Mouse (Mus musculus): ENCODE measurements at regions not wholly inside any gene's neighbourhood (a gene's known extent, or its start where the extent isn't known, plus 50 kb on each side); places are given as distances from the start of the nearest gene placed in this dataset.

DNA sequence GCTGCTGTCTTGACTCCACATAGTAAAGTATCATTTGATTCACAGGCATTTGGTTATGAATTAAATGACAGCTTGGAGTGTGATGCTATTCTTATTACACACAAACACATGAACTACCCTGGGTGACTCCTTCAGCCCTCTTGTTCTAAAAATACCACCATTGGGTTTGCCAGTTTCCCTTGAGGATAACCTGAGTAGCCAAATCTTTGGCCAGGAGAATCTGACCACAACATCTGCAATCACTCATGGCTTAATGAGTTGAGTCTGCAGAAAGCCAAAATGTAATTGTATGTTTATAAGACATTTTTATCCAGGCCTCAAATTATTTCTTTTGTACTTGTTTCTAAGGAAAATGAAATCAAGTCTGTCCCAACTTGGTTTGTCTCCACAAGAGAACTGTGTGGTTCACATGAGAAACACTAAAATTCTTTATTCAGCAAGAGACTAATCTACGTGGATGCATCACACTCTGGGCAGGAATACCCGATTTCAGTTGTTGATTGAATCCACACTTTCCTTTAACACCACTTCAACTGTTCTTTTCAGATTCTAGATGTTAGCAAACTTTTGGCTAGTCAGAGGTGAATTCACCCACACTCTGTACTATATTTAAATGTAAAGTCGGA, 476.6 kb downstream of the Kctd12 start:
- intact Hi-C loops (cut with DNase I), result no loop called here

DNA sequence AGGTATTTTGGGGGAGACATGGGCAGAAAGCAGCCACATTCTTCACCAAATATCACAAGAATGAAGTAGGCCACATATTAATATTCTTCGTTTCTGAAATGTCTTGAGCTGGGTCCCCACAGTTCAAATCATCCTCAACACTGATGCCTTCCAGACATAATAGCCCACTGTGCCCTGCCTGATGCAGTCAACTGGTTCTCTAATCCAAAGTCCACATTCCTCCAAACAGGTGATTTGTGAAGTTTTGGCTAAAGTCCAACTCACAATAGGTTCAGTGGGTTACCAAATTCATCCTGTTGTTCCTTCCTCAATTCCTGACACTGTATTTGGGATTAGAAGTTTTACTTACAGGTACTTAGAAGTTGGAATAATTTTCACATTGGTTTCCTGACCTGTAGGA, 485.3 kb downstream of the Kctd12 start:
- intact Hi-C loops (cut with DNase I), result no loop called here
- no peak for DNase-seq

More for the DNA sequence above, 476.6 kb downstream of the Kctd12 start:
- no peak for DNase-seq

DNA sequence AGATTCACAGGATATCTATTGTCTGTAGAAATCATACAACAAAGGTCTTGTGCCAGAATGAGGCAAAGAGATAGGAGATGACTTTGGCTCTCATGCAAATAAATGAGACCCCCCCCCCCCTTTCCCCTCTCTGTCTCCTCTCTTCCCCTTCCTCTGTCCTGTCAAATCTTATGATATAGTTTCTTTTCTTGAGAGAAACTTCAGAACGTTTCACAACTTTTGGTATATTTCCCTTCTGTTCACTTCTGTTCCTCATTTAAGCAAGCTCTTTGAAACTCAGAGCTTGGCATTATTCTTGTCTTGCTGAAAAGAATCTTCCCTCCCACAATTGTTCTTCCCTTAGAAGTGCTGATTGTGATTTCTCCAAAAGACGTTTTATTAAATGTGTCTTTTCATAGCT, 490.1 kb downstream of the Kctd12 start:
- no peak for DNase-seq
- intact Hi-C loops (cut with DNase I), result no loop called here

DNA sequence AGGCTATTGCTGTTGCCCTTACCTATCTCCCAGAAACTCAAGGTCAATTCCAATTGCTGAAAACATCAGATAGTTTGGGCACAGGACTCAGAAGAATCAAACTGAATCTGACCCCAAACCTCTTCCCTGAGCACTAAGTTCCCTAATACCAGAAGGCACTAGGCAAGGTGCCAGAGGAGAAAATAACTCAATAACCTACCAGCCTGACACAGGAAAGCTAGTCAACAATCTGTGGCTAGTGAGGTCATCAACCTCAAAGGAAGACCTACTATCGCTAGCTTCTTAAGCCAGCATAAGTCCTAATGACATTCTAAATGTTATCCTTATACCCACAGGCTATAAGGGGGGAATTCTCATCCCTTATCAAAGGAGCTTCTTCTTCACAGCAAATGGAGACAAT, 491.2 kb downstream of the Kctd12 start:
- intact Hi-C loops (cut with DNase I), result no loop called here
- no peak for DNase-seq

DNA sequence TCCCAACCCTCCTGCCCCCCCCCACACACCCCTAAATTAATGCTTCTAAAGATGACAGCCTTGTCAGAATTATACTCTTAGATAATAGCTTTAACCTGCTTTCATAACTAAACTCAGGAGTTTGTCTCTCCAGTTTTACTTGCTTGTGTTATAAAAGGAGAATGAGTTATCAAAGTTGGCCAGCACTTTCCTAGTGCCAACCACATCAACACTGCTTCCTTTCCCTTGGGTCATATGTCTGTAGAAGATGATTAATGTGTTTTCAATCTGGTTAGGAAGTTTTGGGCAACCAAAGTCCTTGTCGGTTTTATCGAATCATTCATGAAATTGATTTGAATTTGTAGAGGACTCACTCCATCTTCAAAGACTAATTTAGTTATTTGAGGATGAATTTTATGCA, 505.3 kb downstream of the Kctd12 start:
- intact Hi-C loops (cut with DNase I), result no loop called here
- DNase-seq, result no peak

DNA sequence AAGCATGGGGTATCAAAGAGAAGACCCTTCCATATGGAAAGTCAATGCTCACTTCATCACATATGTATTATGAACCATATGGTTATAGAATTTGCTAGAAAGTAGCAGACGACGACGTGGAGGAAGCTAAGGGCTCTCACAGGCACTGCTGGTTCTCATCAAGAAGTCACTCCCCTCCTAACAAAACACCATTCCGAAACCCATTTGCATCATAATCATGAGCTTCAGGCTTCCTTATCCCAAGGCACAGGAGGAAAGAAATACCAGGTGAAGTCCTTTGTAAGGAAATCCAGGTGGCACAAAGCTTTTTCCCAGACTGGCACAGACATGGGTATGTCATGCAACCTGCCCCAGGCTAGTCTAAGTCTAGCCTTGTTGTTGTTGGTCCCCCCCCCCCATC, 513.1 kb downstream of the Kctd12 start:
- intact Hi-C loops (cut with DNase I), result no loop called here
- DNase-seq, result no peak

DNA sequence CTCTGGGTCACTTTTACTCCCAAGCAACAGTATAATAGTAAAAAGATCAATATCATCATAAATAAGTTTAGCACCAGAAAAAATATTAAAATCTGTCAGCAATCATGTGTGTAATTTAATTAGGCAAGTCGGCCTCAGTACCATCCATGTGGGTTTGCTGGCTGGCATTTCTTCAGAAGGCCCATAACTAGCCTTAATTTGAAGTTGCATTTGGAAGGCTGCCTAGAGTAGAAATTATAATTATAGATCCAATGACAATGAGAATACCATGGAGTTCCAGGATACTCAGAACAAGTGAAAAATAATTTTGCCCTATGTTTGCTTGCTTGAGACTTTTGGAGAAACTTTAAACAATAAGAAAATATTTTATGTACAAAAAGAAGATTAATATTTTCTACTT, 521.4 kb downstream of the Kctd12 start:
- intact Hi-C loops (cut with DNase I), result no loop called here
- DNase-seq, result no peak

DNA sequence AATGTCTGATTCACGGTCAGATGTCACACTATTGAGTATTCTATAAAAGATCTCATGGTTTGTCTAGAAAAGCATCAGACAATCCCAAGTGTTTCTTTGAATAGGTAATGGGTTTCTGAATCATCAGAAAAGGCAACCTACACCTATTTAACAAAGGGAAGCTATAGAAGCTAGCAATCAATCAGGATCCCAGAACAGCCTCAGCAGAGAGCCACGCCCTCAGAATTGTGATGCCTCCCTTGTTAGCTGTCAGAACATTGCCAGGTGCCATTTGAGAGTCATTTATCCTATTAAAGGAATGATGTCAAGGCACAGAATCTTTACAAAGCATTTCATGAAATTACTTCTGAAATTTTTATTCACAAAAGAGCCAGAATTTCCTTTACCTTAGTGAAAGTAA, 542.7 kb downstream of the Kctd12 start:
- intact Hi-C loops (cut with DNase I), result no loop called here
- DNase-seq, result no peak

DNA sequence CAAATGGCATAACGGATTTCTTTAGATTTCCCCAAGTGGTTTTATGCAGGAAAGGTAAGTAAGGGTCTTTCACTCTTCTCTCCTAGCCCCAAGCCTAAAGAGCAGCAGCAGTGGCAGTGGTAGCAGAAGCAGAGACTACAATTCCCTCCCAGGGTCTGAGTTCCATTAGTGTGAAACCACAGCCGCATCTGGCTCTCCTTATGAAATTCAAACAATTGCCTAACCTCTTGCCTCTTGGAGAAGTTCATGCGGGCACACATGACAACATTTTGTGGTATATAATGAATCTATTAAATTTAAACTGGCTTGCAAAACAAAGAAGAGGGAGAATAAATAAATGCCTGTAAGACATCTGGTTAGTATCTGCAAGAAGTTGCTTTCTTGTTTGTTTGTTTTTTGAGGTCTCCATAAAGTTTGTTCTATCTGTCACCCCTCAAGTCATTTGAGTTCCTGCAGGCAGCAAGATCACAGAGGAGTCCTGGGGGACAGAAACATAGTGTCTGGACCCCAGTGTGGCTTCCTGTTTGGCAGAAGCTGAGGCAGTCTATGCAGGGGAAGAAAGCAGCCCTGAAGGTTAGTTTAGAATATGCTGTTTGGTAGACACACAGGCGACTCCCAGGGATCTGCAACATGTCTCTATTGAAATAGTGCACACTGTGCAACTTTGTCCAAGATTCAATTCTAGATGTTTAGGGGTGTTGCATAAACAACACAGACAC, 578.9 kb downstream of the Kctd12 start:
- intact Hi-C loops (cut with DNase I), result no loop called here
- DNase-seq, result no peak

DNA sequence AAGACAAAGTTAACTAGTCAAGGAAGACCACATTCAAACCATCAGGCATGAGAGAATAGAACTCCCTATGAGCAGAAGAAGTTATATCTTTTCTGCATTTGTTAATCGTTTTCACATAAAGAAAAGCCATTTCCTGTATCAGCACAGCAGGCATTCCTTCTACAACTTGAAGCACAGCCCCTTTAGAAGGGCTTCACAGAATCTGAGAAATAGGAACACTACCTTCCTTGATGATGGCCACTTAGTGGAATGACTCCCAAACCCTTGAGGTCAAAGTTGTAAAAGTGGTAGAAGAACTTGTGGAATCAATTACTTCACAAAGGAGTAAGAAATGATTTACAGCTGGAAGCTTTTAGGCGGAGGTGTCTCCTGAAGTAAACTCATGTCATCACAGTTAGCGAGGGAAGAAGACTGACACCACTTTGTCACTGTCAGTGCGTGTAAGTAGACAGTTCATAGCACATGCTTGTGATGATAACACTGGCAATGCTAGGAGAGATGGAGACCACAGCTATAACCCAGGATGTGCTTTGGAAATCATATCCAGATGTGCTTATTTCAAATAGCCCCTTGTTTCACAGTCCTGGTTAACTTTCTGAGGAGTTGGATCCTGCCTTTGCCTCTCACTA, 580.3 kb downstream of the Kctd12 start:
- intact Hi-C loops (cut with DNase I), result no loop called here
- no peak for DNase-seq

DNA sequence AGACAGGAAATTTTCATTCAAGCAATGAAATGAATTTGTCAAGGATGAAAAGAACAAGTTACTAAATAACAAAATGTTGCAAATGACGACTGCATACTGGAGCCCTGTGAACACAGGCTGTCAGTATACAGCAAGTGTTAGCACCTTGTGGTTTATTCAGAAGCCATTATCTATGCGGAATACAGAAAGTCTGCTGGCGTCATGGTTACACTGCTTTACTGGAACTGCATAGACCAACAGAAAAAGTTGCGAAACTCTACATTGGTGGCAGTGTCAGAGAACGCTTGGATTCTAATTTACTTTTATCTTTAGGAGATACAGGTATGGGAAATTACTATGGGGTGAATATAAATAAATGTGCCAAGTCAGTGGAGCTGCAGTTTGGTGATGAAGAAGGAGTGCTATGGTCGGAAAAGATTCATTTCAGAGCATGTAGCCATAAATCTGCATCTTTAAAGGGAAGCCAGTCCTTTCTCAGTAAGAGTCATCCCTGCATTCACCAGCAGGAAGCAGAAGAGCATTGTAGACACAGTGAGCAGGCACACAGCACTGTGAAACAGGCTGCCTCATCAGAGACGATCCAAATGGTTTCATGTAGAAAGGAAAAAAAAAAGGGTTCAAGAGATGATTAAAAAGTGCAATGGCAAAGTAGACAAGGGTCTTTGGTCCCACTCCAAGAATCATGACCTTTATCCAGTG, 586.3 kb downstream of the Kctd12 start:
- DNase-seq, result no peak
- intact Hi-C loops (cut with DNase I), result no loop called here

DNA sequence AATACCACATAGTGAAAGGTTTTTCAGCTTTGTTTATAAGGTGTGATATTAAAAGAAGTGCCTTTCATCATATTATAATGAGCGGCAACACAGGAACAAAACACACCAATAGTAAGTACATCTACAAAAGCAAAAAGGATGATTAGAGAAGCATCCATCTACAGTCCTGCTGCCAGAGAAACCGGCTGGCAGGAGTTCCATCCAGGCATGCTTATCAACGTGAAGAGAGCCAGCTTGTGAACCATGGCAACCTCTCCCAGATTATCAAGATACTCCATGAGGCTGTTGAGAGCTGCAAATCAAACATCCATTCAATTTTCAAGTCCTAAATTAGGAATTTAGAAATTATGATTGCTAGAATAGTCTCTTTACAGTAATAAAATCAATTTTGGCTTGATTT, 590.1 kb downstream of the Kctd12 start:
- intact Hi-C loops (cut with DNase I), result no loop called here
- no peak for DNase-seq

DNA sequence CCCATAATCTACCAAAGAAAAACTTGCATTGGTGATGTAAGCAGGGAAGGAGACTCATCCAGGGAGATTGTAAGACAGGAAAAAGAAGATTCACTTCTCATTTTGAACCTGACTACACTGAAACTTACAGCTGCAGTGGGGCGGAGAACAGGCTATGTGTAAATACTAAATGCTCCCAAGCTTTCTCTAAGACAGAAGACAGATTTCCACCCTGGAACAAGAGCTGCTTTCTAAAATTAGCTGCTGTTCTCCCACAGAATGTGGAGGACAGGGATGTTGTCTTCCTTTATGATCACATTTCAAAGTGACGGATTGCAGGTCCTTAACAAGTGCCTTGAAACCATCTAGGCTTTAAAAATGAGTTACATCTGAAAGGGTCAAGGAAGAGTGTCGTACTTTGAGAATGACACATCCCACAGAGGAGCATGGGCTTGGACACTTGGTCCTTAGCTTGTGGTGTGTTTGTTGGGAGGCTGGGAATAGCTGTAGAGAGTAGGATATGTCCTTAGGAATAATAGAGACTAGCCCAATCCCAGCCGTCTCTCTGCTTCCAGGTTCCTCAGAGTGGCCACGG, 609.4 kb downstream of the Kctd12 start:
- DNase-seq, result no peak
- intact Hi-C loops (cut with DNase I), result no loop called here

DNA sequence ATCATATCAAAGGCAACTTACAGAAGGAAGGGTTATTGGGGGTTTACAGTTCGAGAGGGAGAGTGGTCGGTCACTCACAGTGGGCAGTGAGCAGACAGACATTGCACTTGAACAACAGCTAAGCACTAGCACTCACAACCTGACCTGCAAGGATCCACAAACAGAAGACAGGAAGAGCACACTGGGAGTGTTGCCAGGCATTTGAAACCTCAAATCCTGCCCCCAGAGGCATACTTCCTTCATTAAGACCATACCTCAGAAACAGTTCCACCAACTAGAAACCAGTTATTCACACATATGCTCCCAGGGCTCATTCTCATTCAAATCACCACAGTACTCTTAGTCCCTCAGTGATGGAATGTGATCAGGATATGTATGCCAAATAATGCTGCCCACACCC, 620.8 kb downstream of the Kctd12 start:
- intact Hi-C loops (cut with DNase I), result no loop called here
- no peak for DNase-seq

DNA sequence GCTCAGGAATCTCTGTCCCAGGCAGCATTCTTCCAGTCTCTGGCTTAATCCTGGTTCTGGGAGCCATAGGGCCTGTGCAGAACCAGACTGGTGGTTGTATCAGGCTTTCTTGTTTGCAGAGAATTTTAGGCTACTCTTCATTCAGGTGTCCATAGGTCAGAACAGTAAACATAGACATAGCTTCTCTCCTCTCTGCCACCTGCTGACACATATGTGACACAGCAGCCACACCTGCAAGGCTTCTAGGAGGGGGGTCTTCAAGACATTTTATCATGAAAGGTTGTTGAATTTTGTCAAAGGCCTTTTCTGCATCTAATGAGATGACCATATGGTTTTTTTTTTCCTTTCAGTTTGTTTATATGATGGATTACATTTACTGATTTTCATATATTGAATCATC, 599.7 kb downstream of the Lmo7 start:
- no peak for DNase-seq
- intact Hi-C loops (cut with DNase I), result no loop called here

DNA sequence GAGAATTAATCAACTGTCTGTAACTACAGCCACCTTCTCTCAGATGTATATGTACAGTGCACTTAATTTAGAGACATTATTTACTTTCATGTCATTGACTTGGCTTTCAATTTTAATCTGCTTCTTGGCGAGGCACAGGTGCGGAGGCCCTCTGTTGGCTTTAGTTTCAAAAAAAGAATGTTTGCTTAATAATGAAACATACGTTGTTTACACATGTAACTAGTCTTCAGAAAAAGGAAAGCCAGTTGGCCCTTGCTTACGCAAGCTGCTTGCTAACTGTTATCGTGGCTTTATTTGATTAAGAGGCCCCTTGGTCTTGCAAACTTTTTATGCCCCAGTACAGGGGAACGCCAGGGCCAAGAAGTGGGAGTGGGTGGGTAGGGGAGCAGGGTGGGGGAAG, 576.6 kb downstream of the Lmo7 start:
- DNase-seq, result no peak
- intact Hi-C loops (cut with DNase I), result no loop called here

DNA sequence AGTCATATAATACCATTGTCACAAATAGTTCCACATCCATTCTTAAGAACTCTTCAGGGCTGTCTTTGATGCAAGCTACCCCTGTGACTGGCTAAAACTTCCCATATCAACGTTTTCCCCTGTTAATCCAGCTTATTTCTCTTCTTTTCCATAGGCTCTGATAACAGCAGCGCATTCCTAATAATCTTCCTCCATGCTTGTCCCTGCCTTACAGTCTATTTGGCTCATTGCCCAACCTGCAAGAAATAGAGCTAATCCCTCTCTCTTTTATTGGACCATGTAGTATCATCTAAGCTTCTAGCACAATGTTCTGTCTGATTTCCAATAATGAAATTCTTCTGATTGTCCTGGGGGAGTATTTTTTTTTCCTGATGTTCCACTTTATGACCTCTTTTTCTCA, 573.1 kb downstream of the Lmo7 start:
- DNase-seq, result no peak
- intact Hi-C loops (cut with DNase I), result no loop called here

DNA sequence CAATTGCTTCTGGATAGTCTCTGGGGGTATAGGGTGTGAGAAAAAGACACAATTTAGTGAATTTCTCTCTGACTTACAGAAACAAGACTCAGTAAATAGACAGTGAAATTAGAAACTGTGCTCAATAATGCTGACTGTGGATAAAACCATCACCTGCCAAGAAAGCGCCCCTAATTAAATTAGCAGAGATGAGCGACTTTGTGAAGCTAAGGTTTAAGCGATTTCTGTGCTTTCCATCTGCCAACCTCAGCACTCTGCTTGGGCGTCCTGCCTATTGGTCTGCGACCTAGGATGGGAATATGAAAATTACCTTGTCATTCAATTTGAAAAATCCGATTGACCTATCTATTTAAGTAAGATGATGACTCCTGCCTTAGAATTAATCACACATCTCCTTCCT, 570.5 kb downstream of the Lmo7 start:
- no peak for DNase-seq
- intact Hi-C loops (cut with DNase I), result no loop called here

DNA sequence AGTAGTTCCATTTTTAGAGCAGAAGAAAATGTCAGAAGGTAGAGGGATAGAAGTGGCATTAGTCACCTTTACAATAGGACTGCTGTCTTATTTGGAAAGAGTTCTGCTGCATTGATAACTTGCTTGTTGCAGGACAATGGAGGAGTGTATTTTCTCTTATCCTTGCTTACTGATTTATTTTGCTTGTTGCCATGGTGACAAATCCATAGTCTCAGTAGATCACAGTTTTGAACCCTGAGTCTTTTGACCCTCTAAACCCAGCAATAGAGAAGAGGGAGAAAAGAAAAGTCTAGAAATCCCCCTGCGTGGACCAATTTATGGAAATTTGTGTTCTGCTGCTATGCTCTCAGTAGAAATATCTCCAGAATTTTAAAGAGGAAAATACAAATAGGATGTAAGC, 561.6 kb downstream of the Lmo7 start:
- no peak for DNase-seq
- intact Hi-C loops (cut with DNase I), result no loop called here

DNA sequence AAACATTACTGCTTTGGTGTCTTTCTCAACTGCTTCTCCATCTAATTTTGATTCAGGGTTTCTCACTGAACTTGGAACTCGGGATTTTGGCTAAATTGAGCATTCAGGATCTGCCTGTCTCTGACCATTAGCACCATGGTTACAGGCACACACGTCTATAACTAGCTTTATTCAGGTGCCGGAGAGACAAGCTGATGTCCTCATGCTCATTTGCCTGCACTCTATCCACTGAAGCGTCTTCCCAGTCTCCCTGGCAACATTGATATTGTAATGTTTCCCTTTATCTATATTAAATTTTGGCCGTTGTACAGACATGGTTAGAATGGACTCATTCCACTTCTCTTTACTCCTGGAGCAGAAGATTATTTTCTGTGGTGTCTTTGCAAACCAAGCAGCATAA, 520.3 kb downstream of the Lmo7 start:
- DNase-seq, result no peak
- intact Hi-C loops (cut with DNase I), result no loop called here

DNA sequence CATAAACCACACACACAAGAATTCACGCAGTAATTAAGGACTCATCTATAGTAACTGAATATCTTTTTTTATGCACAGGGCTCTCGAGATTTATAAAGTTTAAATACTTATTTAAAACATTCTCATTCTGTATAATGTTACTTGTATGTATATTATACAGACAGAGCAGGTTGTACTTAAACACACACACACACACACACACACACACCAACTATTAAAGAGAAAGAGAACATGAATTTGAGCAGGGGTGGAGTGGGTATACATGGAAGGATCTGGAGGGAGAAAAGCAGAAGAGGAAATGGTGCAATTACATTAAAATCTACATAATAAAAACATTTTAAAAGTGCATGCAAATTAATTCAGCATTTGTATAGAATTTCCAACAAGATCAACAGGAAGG, 518.8 kb downstream of the Lmo7 start:
- no peak for DNase-seq
- intact Hi-C loops (cut with DNase I), result no loop called here

Data from heart, postnatal 36 days (tissue).